Mouse (Mus musculus) kidney, adult 10 weeks (tissue): ENCODE results near the gene Vps37b. TPM values are rescaled to one million over a fixed set of nuclear protein-coding genes. Genes with fewer than 3 reads are reported as not detected.

ENCODE experiments used
- polyA plus RNA-seq: library from polyadenylated mRNA; stranded (reverse); fragments of 350-450 nt; fragmentation: Illumina TruSeq; extraction: RNeasy Lipid Tissue Mini Kit (QIAGEN cat#74804); gene quantifications from one replicate; pipeline ENCODE4 v1.2.3, GENCODE M21; 2014; ENCODE audit warnings: low read depth, low replicate concordance

Vps37b gene
- polyA plus RNA-seq = 2.8 TPM

DNA sequence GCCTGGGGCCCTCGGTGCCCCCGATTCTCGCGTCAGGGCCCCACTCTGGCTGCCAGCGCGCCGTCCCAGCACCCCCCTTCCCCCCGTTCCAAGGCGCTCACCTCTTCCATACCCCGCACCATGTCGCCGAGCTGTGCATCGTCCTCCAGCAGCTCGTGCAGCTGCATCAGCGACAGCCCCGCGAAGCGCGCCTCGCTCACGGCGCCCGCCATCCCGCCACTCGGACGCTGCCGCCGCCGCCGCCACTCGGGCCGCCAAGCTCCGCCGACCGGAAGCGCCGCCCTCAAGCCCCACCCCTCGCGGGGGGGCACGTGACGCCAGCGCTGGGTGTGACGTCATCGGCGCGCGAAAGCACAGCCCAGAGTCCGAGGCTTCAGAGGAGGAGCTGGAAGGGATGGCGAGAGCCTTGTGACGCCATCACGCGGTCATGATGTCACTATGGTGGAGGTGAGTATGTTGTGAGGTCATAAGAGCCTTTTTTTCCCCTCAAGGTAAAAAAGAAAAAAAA, at the start of gene Vps37b:
TSS of gene Vps37b (minus strand) at position 270 of the 508 bp plus-strand sequence.

GRCm38 (mm10) chr5:123973299-123974178, 58.5 kb downstream of the Vps37b start, which contains the start of gene Hip1r:
Hip1r (plus strand) TSS chr5:123973628.

Other genes with a start within 250 kb of the Vps37b start
- not detected for gene Hcar2, start 166.8 kb downstream of the Vps37b start, polyA plus RNA-seq
- gene Hcar1, start 152.2 kb downstream of the Vps37b start, polyA plus RNA-seq = 2.6 TPM
- 227 TPM for gene Denr, start 125.1 kb downstream of the Vps37b start, polyA plus RNA-seq
- gene Gm43518, start 104.9 kb downstream of the Vps37b start, polyA plus RNA-seq = not detected
- gene Ccdc62, start 101.6 kb downstream of the Vps37b start, polyA plus RNA-seq = 4.1 TPM
- gene Hip1r, start 58.6 kb downstream of the Vps37b start, polyA plus RNA-seq = 1.2 TPM
- gene Abcb9, start 63.5 kb upstream of the Vps37b start, polyA plus RNA-seq = 0.65 TPM
- 1.8 TPM for gene Ogfod2, start 80.0 kb upstream of the Vps37b start, polyA plus RNA-seq
- gene Arl6ip4, start 83.8 kb upstream of the Vps37b start, polyA plus RNA-seq = 2.1 TPM
- 2.1 TPM for gene Pitpnm2, start 217.5 kb upstream of the Vps37b start, polyA plus RNA-seq